Mouse (Mus musculus): Measurements from ENCODE around the gene Txnrd1. TPM values are rescaled to one million over a fixed set of nuclear protein-coding genes. Genes with fewer than 3 reads are reported as not detected.

Txnrd1 gene
- polyA plus RNA-seq, 1 experiment from 2014 or later, result 89.1 TPM

DNA sequence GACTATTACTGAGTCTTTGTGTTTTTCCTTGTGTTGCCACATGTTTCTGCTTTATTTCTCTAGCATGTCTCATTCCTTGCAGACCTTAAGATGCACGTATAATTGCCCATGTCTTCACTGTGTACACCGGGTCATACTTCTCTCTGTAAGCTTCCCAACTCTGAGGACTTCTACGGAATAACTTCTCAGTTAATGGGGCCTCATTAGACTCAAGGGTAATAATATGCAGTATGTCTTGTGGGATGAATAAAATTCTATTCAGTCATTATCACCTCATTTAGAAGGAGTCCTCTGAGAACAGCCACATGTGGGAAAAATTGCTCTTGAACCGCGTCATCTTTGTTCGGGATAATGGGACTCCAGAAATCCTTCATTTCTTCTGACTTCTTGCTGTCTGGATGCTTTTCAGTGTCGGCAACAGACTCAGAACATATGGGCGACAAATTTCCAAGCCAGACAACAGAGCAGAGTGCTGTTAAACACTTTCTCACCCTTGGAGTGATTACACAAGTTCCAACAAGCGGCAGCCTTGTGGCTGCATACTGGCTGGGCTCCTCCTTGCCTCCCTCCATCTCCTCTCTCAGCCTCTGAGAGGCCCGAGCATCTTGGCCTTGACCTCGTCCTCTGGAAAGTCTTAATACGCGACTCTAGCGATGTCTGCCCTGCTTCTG is 10.5 kb upstream of the Txnrd1 start:
- Histone ChIP-seq H3K4me1 (peaks cover 5% of the 10 kb centered on the region; the same call in 1 of the 2 replicates), H3K27me3 (replicated peaks) (no peaks in the 10 kb centered on the region), H3K9ac (replicated peaks) (no peak overlapping the region), H3K4me3 (replicated peaks) (no peak overlapping the region), H3K36me3 (no peaks in the 10 kb centered on the region), H3K27ac (replicated peaks) (no peak overlapping the region), H3K9me3 (replicated peaks) (no peaks in the 10 kb centered on the region), H3K4me2 (no peak overlapping the region)
- ATAC-seq (ENCODE audit: low FRiP score), result no peak
- 63% methylated on average over 14 of the region's 14 CpGs for WGBS

- no peaks in the 10 kb centered on the region for H3K27me3 ChIP-seq (replicated peaks)
- H3K27ac ChIP-seq (replicated peaks), result no peak overlapping the region
- no peak overlapping the region for H3K9ac ChIP-seq (replicated peaks)
- H3K4me3 ChIP-seq (replicated peaks), result no peak overlapping the region
- no peak overlapping the region for H3K4me2 ChIP-seq
- H3K9me3 ChIP-seq (replicated peaks), result no peaks in the 10 kb centered on the region
- no peak for ATAC-seq (ENCODE audit: low FRiP score)
- H3K36me3 ChIP-seq, result no peaks in the 10 kb centered on the region
- peaks cover 5% of the 10 kb centered on the region; the same call in 1 of the 2 replicates for H3K4me1 ChIP-seq
- 81% methylated on average over 5 of the region's 5 CpGs for WGBS
These were observed 10.0 kb upstream of the Txnrd1 start for GRCm38 (mm10) chr10:82823779-82824177.

- WGBS, result 71% methylated on average over 10 of the region's 10 CpGs
- Histone ChIP-seq H3K27ac (replicated peaks) (no peak overlapping the region), H3K4me1 (peaks cover 5% of the 10 kb centered on the region; the same call in 1 of the 2 replicates), H3K4me3 (replicated peaks) (no peak overlapping the region), H3K9me3 (replicated peaks) (no peaks in the 10 kb centered on the region), H3K4me2 (no peak overlapping the region), H3K36me3 (no peaks in the 10 kb centered on the region), H3K27me3 (replicated peaks) (no peaks in the 10 kb centered on the region), H3K9ac (replicated peaks) (no peak overlapping the region)
- no peak for ATAC-seq (ENCODE audit: low FRiP score)
These were observed 9.2 kb upstream of the Txnrd1 start for GRCm38 (mm10) chr10:82824541-82824940.

- peak; percentile 50; the same call in 1 of the 2 replicates for ATAC-seq (ENCODE audit: low FRiP score)
- WGBS, result 35% methylated on average over 6 of the region's 6 CpGs
- Histone ChIP-seq H3K27ac (replicated peaks) (no peak overlapping the region), H3K4me2 (no peak overlapping the region), H3K27me3 (replicated peaks) (no peaks in the 10 kb centered on the region), H3K36me3 (no peaks in the 10 kb centered on the region), H3K4me3 (replicated peaks) (no peak overlapping the region), H3K9me3 (replicated peaks) (no peaks in the 10 kb centered on the region), H3K4me1 (peaks cover 5% of the 10 kb centered on the region; the same call in 1 of the 2 replicates), H3K9ac (replicated peaks) (no peak overlapping the region)
These were observed 7.2 kb upstream of the Txnrd1 start for GRCm38 (mm10) chr10:82826516-82826915.

- no peak overlapping the region for H3K4me2 ChIP-seq
- ATAC-seq (ENCODE audit: low FRiP score), result no peak
- no peak overlapping the region for H3K27ac ChIP-seq (replicated peaks)
- no peak overlapping the region for H3K4me3 ChIP-seq (replicated peaks)
- no peaks in the 10 kb centered on the region for H3K36me3 ChIP-seq
- H3K27me3 ChIP-seq (replicated peaks), result no peaks in the 10 kb centered on the region
- H3K9ac ChIP-seq (replicated peaks), result no peak overlapping the region
- H3K4me1 ChIP-seq, result no peaks in the 10 kb centered on the region
- WGBS, result 95% methylated on average over 3 of the region's 3 CpGs
- H3K9me3 ChIP-seq (replicated peaks), result no peaks in the 10 kb centered on the region
These were observed 2.1 kb downstream of the Txnrd1 start for GRCm38 (mm10) chr10:82835898-82836297.

DNA sequence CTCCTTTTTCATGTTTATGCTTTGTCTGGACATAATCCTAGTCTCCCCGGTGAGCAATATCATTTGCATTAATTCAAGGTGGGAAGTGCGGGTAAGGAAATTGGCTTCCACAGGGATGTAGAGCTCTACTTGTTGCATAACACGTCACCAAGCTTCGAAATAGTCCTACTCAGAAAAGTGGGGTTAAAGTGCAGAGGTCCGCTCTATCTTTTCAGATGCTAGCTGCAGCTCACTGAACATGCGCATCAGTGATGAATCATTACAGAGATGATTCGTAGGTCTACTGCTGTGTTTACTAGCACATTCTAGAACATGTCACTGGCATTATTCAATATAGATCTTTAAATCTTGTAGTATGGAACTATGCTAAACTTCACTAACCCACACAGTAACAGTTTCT is 4.6 kb downstream of the Txnrd1 start:
- no peaks in the 10 kb centered on the region for H3K4me1 ChIP-seq
- WGBS, result 84% methylated on average over 7 of the region's 7 CpGs
- no peaks in the 10 kb centered on the region for H3K36me3 ChIP-seq
- H3K9me3 ChIP-seq (replicated peaks), result no peaks in the 10 kb centered on the region
- no peak overlapping the region for H3K9ac ChIP-seq (replicated peaks)
- no peaks in the 10 kb centered on the region for H3K27me3 ChIP-seq (replicated peaks)
- ATAC-seq (ENCODE audit: low FRiP score), result no peak
- no peak overlapping the region for H3K4me2 ChIP-seq
- no peak overlapping the region for H3K27ac ChIP-seq (replicated peaks)
- no peak overlapping the region for H3K4me3 ChIP-seq (replicated peaks)

GRCm38 (mm10) chr10:82844090-82844489 is 10.3 kb downstream of the Txnrd1 start:
- Histone ChIP-seq H3K27me3 (replicated peaks) (no peaks in the 10 kb centered on the region), H3K4me1 (no peaks in the 10 kb centered on the region), H3K36me3 (no peaks in the 10 kb centered on the region), H3K4me3 (replicated peaks) (no peak overlapping the region), H3K9ac (replicated peaks) (no peak overlapping the region), H3K27ac (replicated peaks) (no peak overlapping the region), H3K9me3 (replicated peaks) (no peaks in the 10 kb centered on the region), H3K4me2 (no peak overlapping the region)
- WGBS, result 73% methylated on average over 6 of the region's 6 CpGs
- no peak for ATAC-seq (ENCODE audit: low FRiP score)

GRCm38 (mm10) chr10:82844731-82845130 is 11.0 kb downstream of the Txnrd1 start:
- no peaks in the 10 kb centered on the region for H3K36me3 ChIP-seq
- H3K4me1 ChIP-seq, result no peaks in the 10 kb centered on the region
- no peaks in the 10 kb centered on the region for H3K9me3 ChIP-seq (replicated peaks)
- H3K27ac ChIP-seq (replicated peaks), result no peak overlapping the region
- 84% methylated on average over 6 of the region's 8 CpGs for WGBS
- H3K27me3 ChIP-seq (replicated peaks), result no peaks in the 10 kb centered on the region
- H3K4me3 ChIP-seq (replicated peaks), result no peak overlapping the region
- no peak overlapping the region for H3K9ac ChIP-seq (replicated peaks)
- H3K4me2 ChIP-seq, result no peak overlapping the region
- no peak for ATAC-seq (ENCODE audit: low FRiP score)

DNA sequence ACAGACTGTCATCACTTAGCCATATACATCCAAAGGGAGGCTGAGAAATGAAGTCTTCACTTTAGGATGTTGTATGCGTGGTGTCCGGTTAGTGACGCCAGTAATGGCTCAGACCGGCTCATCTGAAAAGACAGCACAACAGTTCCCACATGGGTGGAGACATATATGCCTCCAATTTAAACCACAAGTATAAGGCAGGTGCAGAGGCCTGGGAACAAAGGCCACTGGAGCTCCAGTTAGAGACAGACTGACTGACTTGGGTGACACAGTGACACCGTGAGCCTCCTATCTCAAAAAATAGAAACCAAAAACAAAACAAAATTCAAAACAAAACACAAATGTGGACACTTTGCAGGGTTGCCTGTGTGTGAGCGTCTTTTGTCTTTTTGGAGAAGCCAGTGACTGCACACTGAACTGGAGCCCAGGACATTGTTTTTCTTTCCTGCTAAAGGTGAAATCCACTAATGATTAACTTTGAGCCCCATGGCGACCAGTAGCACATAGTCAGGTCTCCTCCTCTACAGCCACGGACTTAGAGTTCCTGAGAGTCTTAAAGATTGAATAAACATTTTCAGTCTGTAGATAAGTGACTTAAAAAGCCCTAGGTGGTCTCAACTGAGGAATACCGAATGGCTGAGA is 14.2 kb downstream of the Txnrd1 start:
- no peak overlapping the region for H3K9ac ChIP-seq (replicated peaks)
- H3K4me3 ChIP-seq (replicated peaks), result no peak overlapping the region
- no peaks in the 10 kb centered on the region for H3K4me1 ChIP-seq
- no peak for ATAC-seq (ENCODE audit: low FRiP score)
- no peak overlapping the region for H3K27ac ChIP-seq (replicated peaks)
- H3K9me3 ChIP-seq (replicated peaks), result no peaks in the 10 kb centered on the region
- H3K36me3 ChIP-seq, result no peaks in the 10 kb centered on the region
- no peaks in the 10 kb centered on the region for H3K27me3 ChIP-seq (replicated peaks)
- H3K4me2 ChIP-seq, result no peak overlapping the region
- WGBS, result 75% methylated on average over 9 of the region's 9 CpGs

DNA sequence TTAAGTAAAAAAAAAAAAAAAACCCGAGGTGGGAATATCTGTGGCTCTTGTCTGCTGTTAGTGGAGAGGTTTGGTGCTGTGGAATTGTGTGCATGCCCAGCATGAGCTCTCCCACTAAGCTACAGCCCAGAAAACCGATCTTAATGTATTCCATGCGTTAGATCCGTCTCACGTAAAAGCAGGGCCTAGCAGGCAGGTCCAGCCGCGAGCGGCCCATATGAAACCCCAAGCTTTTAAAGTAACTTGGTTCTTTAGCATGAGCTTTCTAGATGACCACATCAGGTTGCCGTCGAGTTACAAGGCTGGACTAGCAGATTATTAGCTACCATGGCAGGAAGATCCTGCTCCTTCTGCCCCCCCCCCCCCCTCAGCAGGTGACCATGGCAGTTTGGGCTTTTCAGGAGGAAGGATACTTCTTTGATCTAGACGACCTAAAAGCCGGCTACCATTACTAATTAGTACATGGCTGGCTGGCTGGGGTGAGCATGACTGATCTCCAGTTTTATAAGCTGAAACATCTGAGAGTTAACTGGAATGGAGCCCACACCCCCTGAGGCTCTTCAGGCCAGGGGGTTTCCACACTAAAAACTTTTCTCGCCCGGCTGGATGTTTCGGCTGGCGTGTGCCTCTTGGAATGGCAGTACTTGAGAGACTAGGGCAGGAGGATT is 16.1 kb downstream of the Txnrd1 start:
- ATAC-seq (ENCODE audit: low FRiP score), result no peak
- no peaks in the 10 kb centered on the region for H3K27me3 ChIP-seq (replicated peaks)
- WGBS, result 42% methylated on average over 16 of the region's 16 CpGs

GRCm38 (mm10) chr10:82850354-82850752 is 16.6 kb downstream of the Txnrd1 start:
- Histone ChIP-seq H3K27me3 (replicated peaks) (no peaks in the 10 kb centered on the region), H3K9me3 (replicated peaks) (no peaks in the 10 kb centered on the region), H3K9ac (replicated peaks) (no peak overlapping the region), H3K4me2 (no peak overlapping the region), H3K4me1 (no peaks in the 10 kb centered on the region), H3K36me3 (no peaks in the 10 kb centered on the region), H3K27ac (replicated peaks) (no peak overlapping the region), H3K4me3 (replicated peaks) (no peak overlapping the region)
- no peak for ATAC-seq (ENCODE audit: low FRiP score)
- 80% methylated on average over 5 of the region's 5 CpGs for WGBS

More for the DNA sequence above, 16.1 kb downstream of the Txnrd1 start:
- no peak overlapping the region for H3K4me3 ChIP-seq (replicated peaks)
- H3K36me3 ChIP-seq, result no peaks in the 10 kb centered on the region
- H3K9ac ChIP-seq (replicated peaks), result no peak overlapping the region
- no peaks in the 10 kb centered on the region for H3K9me3 ChIP-seq (replicated peaks)
- H3K4me2 ChIP-seq, result no peak overlapping the region
- no peaks in the 10 kb centered on the region for H3K4me1 ChIP-seq
- H3K27ac ChIP-seq (replicated peaks), result no peak overlapping the region

DNA sequence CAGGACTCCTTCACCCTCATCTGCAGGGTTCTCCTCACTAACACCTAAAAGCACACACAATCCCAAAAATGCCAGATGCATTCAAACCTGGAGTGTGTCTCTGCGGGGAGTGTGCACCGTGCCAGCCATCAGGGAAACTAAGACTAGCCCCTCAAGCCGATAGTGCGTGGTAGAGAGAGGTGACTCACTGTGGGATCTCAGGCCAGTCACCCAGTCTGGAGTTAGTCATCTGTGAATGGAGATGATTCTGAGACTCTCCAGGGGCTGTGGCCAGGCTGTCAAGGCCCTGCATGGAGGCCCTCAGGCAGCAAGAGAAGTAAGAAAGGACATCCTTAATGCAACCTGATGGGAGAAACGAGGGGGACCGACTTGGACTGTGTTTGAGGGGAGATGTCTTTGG is 18.0 kb downstream of the Txnrd1 start:
- Histone ChIP-seq H3K9ac (replicated peaks) (no peak overlapping the region), H3K9me3 (replicated peaks) (no peaks in the 10 kb centered on the region), H3K4me2 (no peak overlapping the region), H3K4me3 (replicated peaks) (no peak overlapping the region), H3K27ac (replicated peaks) (no peak overlapping the region), H3K4me1 (no peaks in the 10 kb centered on the region), H3K27me3 (replicated peaks) (no peaks in the 10 kb centered on the region), H3K36me3 (no peaks in the 10 kb centered on the region)
- WGBS, result 88% methylated on average over 6 of the region's 6 CpGs
- no peak for ATAC-seq (ENCODE audit: low FRiP score)

Measured in neural tube, embryonic 15.5 days (tissue).